Mouse (Mus musculus) MEL-GATA-1-ER (cell line): Measurements from ENCODE around the gene Atoh7.

Experiments
- DNase-seq: peaks from one replicate; pipeline ENCODE4 v3.0.0-alpha.2; 2012; ENCODE audit warnings: low read depth; ENCODE audit errors: extremely low read depth

Atoh7 gene

DNA sequence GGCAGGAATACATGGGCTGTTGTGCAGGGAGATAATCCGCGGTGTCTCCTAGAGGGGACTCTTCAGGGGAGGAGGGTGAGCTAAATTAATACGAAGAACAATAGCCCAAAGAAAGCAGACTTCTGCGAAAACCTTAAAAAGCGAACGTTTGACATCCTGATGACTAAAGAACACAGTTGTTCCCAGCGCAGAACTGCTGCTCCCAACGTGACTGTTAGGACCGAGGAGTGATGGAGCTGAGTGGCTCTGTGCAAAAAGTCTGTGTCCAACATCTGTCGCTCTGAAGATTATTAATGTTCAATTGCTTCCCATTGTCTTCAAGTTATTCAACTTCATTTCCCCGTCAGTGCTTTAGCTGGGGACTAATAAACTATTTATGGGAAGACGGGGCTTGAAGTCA is 1.3 kb upstream of the Atoh7 start:
- no peak for DNase-seq

DNA sequence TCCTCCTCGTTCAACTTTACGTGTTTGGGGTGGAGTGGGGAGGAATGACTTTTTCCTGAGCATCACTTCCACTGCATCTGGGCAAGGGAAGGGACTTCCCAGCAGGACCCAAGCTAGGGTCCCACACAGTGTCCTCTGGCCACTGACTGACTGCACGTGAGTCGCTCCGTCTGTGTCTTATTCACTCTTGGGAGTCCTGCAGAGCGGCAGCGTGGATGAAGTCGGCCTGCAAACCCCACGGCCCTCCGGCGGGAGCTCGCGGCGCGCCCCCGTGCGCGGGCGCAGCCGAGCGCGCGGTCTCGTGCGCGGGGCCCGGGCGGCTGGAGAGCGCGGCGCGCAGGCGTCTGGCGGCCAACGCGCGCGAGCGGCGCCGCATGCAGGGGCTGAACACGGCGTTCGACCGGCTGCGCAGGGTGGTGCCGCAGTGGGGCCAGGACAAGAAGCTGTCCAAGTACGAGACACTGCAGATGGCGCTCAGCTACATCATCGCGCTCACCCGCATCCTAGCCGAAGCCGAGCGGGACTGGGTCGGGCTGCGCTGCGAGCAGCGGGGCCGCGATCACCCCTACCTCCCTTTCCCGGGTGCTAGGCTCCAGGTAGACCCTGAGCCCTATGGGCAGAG is 601 bp downstream of the Atoh7 start:
- no peak for DNase-seq

DNA sequence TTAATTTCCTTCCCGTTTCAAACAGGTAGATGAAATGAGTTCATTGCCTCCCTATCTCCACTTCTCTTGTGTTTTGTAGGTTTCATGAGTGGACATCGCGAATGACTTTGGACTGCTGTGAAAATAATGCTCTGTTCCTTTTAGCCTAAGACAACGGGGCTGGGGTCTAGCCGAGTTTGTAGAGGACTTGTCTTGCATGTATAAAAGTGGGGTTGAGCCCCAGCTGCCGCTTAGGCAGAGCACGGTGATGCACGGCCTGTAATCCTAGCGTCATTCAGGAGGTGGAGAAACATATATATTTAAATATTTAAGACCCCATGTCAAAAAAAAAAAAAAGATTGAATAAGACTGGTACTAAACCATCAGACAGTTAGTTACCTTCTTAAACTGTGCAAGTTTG is 1.2 kb downstream of the Atoh7 start:
- DNase-seq: no peak

DNA sequence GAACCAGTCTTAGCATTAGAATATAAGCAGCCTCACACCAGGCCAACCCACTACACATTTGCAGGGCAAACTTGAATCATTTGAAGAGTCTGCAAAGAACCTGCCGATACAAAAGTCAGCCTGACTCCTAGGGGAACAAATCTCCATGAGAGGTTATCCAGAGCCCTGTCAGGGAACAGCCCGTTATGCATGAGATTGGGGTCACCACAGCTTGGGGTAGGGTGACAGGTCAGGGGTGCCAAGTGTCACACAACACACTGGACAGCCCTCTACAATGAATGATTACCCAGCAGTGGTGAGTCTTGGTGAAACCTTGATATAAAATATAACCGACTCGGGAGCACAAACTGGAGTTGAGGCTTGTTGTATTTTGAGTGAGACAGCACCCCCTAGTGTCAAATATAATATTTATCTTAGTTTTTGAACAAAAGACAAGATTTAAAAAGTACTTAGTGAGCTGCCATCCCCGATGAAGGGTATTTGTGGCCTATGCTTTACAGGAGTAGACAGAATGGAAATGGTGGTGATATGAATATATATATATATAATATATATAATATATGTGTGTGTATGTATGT is 13.7 kb downstream of the Atoh7 start:
- DNase-seq: peak; percentile 49

DNA sequence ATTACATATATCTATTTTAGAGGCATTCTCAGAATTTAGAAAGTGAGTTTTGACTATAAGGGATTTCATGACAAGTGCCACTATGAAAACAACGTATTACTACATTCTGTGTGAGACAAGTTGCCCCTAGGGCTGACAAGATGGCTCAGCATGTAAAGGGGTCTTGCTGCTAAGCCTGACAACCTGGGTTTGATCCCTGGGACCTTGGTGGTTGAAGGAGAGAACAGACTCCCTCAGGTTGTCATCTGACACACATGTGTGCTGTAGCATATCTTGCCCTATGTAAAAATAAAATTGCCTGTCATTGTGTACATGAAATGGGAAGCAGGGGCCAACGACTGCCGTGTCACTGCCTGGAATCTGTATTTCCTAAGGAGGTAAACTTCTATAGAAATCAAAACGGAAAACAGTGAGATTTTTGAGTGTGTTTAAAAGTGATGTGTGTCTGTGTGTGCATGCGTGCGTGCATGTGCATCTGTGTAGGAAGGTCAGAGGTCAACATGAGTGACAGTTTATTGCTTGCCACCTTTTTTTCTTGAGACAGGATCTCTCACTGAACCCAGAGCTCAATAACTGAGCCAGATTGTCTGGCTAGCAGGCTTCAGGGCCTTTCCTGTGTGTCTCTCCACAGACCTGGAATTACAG is 14.4 kb downstream of the Atoh7 start:
- no peak for DNase-seq

DNA sequence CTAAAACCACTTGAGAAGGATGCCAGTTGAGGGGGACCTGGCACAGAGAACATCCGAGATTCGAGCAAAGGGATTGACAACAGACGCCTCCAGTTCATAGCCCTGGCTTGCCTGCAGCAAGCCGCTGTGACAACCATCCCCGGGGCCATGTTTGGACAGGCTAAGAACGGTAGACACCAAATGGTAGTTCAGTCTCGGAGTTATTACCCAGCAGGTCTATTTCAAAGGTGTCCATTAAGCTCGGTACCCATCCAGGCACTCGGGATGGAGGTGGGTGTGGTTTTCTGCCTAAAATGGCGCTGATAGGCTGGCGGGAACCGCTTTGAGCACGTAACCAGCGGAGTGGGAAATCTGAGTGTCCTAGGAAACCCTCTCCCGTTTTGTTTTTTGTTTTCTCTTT is 16.4 kb downstream of the Atoh7 start:
- DNase-seq: no peak

DNA sequence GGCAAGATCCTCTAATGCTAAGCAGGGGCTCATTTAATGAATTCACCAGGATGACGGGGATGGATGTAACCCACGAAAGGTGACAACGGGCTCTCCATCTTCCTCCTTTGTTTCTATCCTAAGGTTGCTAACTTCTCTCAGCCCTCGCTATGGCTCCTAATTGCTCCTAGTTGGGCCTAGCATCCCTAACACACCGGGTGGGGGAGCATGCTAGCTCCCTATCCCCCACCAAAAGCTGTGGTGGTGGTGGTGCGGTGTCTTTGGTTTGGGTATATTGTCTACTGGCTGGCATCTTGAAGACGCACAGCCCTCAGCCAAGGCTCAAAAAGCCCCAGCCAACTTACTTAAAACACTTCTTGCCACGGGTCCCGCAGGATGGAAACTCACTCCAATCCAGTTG is 16.9 kb downstream of the Atoh7 start:
- no peak for DNase-seq

DNA sequence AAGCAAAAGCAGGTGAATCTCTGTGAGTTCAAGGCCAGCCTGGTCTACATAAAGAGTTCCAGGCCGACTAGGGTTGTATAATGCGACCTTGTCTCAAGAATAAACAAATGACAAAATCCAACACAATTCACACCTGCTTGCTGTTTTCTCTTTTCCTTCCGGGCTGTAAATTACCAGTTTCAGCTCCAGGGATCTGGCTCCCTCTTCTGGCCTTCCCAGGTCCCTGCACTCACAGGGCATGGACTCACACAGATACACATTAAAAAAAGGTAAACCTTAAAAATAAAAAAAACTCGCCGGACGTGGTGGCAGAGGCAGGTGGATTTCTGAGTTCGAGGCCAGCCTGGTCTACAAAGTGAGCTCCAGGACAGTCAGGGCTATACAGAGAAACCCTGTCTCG is 18.1 kb downstream of the Atoh7 start:
- DNase-seq: no peak

DNA sequence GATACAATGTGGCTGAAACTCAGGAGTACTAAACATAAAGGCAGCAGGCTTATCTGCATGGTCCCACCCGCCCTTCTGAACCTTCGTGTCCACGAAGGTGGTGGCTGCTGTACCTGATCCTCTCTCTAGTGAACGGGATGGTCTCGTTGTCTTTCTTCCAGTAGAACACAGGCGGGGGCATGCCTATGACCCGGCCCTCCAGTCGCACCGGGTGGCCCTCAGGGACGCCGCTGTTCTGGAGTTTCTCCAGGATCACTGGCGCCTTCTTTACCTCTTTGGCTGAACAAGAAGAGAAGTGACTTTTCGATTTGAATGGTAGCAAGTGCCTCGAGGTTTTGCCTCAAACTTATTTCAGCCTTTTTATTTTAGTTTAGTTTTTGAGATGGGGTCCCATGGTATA is 20.5 kb downstream of the Atoh7 start:
- no peak for DNase-seq

DNA sequence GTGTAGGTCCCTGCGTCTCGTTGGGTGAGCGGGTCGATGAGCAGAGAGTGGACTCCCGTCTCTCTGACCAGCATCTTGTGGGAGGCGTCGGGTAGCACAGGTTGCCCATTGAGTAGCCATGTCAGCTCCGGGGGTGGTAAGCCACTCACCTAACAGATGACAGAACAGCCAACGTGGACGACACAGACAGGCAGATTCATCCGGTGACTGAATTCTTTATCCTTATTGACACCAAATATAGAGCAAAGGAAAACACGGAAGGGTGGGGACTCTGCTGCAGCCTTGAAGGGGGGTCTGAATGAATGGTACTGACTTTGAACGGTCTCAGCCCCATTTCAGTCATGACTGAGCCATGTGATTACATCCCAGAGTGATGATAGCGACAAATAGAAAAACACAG is 22.5 kb downstream of the Atoh7 start:
- no peak for DNase-seq

DNA sequence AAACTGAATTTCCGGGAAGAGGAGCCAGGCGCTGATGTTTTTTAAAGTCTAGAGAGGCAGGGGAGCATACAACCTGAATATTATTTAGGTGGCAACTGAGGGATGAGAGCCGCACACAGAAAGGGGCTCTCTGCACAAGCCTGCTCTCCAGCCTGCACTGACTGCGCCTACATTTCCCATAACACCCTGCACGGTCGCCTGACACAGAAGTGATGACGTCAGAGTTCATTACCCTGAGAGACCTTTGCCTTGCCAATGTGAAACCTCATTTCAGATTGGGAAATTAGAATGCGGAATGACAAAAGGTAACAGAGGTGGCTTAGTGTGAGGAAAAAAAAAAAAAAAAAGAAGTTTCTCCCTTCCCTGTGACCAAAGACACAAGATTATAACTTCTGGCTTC is 23.1 kb downstream of the Atoh7 start:
- peak; percentile 51 for DNase-seq

DNA sequence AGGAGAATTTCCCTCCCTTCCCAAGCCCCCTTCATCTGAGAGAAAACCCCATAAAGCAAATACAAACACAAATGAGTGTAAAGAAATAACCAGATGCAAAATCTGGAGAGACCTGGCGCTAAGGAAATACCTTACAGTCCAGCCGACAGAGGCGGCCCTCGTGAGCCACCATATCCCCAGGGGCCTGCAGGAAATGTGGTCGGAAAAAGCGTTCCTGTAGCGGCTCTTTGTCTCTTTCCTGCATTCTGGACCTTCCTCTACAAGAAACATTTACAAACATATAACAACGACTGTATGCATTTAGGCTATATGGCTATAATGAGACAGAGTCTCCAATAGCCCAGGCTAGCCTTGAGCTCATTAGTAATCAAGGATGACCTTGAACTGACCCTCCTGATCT is 23.7 kb downstream of the Atoh7 start:
- DNase-seq: no peak

DNA sequence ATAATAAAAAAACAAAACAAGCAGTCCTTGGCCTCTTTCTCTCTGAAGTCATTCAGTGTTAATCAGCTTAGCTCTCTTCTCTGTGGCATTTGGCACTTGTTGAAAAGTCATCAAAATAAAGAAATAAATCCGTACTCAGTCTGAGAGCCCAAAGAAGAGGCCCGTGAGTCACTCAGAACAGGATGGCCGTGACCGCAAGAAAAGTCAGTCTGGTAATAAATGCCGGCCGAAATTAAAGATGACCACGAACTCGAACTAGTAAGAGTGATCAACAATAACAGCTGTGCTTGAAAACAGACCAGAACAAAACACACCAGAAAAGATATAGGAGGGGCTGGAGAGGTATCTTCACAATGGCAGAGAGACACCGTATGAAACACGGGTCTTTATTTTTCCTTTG is 24.6 kb downstream of the Atoh7 start:
- no peak for DNase-seq

DNA sequence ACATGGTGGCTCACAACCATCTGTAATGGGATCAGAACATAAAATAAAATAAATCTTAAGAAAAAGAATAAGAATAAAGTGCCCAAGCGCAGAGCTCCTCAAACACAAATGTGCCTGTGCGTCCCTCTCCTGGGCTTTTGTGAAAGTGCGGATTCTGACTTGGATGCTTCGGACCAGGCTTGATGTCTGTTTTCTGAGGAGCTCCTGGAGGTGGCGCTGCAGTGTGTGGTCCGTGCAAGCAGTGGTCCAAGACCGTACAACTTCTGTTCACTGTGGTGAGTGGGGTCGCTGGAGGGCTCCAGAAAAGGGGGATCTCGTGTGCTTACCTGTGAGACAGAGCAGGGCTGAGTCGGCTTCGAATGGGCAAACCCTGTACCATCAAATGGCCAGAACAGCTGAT is 25.9 kb downstream of the Atoh7 start:
- DNase-seq: no peak

DNA sequence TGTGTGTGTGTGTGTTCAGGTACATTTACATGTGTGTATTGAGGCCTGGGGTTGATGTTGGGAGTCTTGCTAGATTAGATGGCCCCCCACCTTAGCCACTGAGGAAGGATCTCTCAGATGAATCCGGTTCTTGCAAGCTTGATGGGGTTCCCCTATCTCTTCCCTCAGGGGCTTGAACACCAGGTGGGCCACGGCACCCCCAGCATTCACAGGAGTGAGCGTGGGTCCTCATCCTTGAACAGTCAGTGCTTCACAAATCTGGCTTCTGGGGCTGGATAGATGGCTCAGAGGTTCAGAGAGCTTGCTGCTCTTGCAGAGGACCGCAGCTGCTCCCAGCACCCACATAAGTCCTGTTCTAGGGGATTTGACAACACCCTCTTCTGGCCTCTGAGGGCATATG is 26.7 kb downstream of the Atoh7 start:
- DNase-seq: no peak

DNA sequence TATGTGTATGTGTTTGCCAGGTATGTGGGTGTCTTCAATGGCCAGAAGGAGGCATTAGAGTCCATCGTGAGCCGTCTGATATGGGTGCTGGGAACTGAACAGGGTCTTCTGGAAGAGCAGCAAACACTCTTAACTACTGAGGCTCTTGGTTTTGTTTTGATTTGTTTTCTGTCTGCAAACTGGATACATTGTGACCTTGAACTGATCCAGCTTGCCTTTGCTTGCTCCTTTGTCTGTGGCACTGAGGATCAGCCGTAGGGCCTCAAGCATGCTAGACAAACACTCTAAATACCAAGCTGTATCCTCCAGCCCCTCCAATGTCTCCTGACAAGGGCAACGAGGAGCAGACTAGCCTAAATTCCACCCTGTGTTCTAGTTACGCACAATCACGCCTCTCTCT is 27.7 kb downstream of the Atoh7 start:
- DNase-seq: no peak

DNA sequence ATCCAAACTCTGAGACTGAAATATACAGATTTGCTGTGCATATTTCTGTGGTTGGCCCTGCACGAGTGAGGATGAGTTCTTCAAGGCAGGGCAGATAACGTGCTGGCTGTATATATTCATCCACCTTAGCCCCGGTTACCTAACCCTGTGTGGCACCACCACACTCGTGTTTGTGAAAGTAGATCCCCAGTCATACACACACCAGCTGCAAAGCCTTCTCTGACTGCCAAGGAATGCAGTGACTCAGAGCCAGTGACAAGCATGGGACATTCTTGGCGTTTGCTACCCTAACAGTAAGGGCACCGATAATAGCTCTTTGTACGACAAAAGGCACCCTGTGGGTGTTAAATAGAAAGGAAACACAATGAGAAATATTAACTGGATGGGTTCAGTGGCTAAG is 28.8 kb downstream of the Atoh7 start:
- DNase-seq: no peak

DNA sequence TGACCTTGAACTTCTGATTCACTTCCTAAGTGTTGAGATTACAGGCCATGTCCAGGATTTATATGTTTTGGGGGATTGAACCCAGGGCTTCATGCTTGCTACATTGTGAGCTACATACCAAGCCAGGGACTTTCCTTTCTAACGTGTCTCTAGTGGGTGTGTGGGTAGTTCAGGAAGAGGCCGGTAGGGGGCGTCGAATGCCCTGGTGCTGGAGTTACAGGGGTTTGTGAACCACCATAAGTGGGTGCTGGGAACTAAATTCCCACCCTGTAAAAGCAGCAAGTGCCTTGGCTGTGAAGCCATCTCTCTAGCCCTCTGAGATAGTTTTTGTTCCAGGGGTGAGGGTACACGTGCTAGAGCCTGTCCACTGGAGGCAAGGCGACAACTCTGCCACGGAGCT is 31.0 kb downstream of the Atoh7 start:
- no peak for DNase-seq

DNA sequence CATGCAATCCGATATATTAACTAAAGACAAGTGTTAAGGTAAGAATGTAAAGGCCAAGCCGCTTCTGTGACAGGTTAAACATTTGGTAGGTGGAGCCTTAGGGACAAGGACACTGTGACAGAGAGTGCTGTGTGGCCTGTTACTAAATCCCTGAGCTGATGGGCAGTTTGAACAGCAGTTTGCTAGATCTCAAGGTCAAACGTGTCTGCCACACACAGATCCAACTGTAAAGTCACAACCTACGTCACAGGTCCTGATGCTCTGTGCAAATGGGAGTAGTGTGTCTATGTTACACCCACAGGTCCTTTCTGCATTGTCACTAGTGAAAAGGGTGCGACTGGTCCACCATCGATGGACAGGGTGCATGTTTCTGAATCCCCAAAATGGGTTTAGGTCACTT is 32.9 kb downstream of the Atoh7 start:
- no peak for DNase-seq

DNA sequence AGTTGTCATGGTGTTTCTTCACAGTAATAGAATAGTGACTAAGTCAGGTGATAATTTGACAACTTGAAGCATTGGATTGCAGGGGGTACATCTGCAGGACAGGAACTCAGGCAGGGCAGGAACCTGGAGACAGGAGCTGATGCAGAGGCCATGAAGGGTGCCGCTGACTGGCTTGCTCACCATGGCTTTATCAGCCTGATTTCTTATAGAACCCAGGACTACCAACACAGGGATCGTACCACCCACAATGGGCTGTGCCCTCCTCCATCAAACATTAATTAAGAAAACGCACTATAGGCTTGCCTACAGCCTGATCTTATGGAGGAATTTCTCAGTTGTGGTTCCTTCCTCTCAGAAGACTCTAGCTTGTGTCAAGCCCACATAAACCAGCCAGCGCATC is 33.9 kb downstream of the Atoh7 start:
- no peak for DNase-seq

DNA sequence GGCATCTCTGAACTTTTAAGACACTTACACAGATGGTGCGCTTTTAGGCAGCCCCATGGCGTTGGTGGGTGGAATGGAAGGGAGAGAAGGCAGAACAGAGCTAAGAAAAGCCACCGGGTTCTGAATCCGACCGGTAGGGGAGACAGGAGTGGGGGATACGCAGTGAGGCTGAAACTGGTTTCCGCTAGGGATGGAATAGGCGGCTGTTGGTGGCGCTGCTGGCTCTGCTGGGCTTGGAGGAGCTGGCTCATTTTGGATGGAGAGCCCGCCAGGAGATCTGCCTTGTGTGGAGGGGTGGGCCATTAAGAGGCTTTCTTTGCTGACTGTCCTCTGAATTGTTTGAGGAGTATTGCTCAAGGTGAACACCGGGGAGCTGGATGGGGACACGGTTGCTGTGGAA is 36.2 kb downstream of the Atoh7 start:
- DNase-seq: no peak

DNA sequence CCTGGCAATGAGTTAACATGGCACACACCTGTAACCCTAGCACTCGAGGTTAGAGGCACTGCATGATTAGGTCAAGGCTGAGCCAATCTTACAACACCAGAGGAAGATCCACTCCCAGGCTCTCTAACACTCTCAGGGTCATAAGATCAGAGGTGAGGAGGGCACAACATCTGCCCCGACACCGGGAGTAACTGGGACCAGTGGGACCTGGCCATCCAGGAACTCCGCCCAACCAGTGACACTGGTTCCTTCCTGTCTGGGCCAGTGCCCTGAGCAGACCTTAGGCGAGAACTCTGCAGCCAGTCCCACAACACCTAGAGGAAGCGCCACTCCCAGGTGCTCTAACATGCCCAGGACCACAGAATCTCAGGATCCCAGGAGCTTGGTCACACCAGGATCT is 37.0 kb downstream of the Atoh7 start:
- DNase-seq: no peak

DNA sequence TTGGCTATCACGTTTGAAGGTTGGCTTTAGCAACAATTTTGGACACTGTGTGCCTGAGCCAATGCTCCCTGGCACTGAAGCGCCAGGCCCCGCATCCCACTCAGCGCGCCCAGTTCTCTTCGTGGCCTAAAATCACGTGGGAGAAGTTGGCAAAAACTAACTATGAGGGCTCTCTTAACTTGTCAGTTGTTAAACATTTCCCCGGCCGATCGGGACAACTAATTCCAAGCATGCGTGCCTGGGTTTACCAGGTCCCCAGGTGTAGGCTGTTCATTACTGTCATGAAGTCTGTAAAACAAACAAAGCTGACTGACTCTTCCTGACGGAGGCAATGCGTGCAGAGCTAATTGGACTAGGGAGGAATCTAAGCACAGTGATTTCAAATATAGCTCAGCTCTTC is 43.2 kb downstream of the Atoh7 start:
- no peak for DNase-seq
